Mouse (Mus musculus): Measurements from ENCODE around the gene Gm1043.

DNA sequence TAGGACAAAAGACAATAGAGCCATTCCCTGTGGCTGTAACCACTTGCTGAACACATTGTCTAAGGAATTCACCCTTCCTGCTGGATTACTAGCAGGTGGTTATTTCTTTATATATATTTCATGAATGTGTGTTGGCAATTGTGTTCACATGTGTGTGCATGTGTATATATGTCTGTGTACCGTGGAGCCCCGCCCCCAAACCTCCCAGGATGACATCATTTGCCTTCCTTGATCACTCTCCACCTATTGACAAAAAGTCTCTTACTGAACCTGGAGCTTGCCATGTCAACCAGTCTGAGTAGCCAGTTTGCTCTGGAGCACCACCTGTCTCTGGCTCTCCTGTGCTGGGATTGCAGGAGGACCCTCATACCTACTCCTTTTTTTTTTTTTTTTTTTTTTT lies 39.6 kb upstream of the Gm1043 start:
- TF ChIP-seq POLR2A (IDR thresholded peaks at IDR 0.05; ENCODE audit: control insufficient read depth, extremely low read depth, insufficient read depth, low read length, poor library complexity) (no peak), CTCF (IDR thresholded peaks at IDR 0.05; ENCODE audit: borderline replicate concordance, control insufficient read depth, extremely low read depth, insufficient read depth, low read length, poor library complexity) (no peak)

Measured in thymus, adult 2 months (tissue).